Mouse (Mus musculus): ENCODE measurements around the gene Donson. TPM values are rescaled to one million over a fixed set of nuclear protein-coding genes. Genes with fewer than 3 reads are reported as not detected.
"Not testable (repeated sequence)": the region's sequence is repeated elsewhere in the genome, so short reads cannot be mapped to it uniquely, and the experiment has no call there.

The Donson gene
- polyA plus RNA-seq, 1 experiment, result 45.8 TPM

DNA sequence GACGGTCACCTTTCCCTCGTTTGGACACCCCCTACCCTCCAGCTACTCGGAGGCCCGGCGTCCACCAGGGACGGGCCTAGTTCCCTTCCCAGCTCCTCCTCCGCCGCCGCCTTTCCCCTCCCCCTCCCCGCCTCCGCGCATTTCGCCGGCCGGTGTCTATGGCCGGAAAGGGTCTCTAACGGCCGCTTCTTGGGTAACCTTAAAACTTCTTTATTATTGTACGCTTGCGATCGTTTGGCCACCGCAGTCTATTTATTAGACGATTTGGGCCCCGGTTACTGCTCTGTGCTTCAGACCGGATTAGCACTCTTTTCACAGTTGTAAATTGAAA is 40.4 kb downstream of the Donson start:
- no peak for TF ChIP-seq POLR2A (IDR thresholded peaks at IDR 0.05; ENCODE audit: control insufficient read depth, low read depth, low read length)
- peak; percentile 13; the same call in 1 of the 2 replicates for TF ChIP-seq CTCF (IDR thresholded peaks at IDR 0.05; ENCODE audit: control insufficient read depth, insufficient read depth, insufficient replicate concordance, low read depth, low read length)
- H3K4me1 ChIP-seq (ENCODE audit: control insufficient read depth, insufficient read depth, low read length), result peaks cover 7% of the 10 kb centered on the region
- H3K27me3 ChIP-seq (ENCODE audit: control insufficient read depth, insufficient read depth, low read length), result no peaks in the 10 kb centered on the region
- peak overlapping the region; percentile 91 for H3K4me3 ChIP-seq (ENCODE audit: control insufficient read depth, low read depth, low read length)
- peaks cover 1% of the 10 kb centered on the region for H3K36me3 ChIP-seq (ENCODE audit: control insufficient read depth, insufficient read depth, low read length)
- H3K27ac ChIP-seq (ENCODE audit: control insufficient read depth, insufficient read depth, low read depth, low read length), result peak overlapping the region; percentile 95

DNA sequence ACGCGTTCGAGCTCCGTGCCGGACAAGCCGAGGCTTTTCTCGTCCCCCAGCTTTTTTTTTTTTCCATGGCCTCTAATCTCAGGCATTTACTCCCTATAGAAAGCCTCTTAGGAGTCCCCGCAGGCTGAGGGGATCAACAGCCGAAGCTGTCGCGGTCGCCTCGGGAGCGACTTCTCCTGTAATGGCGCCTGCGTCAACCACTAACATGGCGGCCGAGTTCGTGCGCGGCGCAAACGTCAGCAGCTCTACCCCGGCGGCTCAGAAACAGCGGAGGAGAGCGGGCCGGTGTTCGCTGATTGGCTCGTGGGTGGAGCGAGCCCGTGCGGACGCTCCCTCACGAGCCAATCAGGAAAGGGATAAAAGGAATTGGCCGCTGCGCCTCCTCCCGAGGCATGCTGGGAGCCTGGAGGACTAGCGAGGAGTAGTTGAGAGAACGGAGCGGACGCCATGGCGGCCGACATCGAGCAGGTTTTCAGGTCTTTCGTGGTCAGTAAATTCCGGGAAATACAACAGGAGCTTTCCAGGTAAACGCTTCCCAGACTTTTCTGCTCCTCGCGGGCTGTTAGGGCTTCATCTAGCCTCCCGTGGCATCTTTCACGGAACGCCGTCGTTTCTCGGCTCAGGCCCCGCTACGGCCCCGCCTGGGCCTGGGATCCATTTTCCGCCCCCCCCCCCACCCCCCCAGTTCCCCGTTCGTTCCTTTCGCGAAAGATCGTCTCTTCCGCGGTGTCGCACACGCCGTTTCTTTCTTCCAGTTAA is 40.9 kb downstream of the Donson start, which contains the start of gene Son:
Gene Son (plus strand): TSS at position 46 of the 759 bp plus-strand sequence.
- peaks cover 7% of the 10 kb centered on the region for H3K4me1 ChIP-seq (ENCODE audit: control insufficient read depth, insufficient read depth, low read length)
- H3K4me3 ChIP-seq (ENCODE audit: control insufficient read depth, low read depth, low read length), result peak within 1 kb of the TSS; percentile 91
- TF ChIP-seq POLR2A (IDR thresholded peaks at IDR 0.05; ENCODE audit: control insufficient read depth, low read depth, low read length) (peak; percentile 100), CTCF (IDR thresholded peaks at IDR 0.05; ENCODE audit: control insufficient read depth, insufficient read depth, insufficient replicate concordance, low read depth, low read length) (no peak)
- H3K27ac ChIP-seq (ENCODE audit: control insufficient read depth, insufficient read depth, low read depth, low read length), result peak within 1 kb of the TSS; percentile 95
- no peaks in the 10 kb centered on the region for H3K27me3 ChIP-seq (ENCODE audit: control insufficient read depth, insufficient read depth, low read length)
- peaks cover 1% of the 10 kb centered on the region for H3K36me3 ChIP-seq (ENCODE audit: control insufficient read depth, insufficient read depth, low read length)

DNA sequence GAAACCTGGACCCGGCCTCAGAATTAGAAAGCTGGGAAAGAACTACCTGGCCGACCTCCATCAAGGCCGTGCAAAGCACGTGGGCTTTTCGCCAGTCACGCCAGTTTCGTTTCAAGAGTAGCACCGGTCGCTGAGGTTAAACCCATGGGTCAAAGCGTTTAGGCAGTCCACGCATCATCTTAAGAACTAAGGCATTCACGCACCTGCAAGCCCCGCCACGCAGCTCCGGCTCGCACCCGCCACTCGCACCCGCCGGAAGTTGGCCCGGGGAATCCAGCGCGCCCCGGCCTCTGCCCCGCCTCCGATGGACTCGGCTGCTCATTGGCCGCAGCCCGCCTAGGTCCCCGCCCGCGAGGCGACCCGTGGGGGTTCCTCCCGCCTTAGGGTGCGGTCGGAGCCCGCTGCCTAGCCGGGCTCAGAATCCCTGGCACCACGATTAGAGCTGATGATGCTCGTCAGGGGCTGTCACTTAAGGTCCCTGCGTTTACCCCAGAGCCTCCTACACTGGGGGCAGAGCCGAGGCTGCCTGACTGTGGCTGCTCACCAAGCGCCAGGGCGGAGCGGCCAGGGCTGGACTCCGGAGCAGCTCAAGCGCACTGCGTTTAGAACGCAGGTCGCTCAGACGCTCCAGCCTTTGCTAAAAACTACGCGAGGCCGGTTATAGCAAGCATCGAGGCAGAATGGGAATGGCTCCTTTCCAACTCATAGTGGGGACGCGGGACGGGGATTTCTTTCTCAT is 41.7 kb downstream of the Donson start, which contains the start of gene Gart:
Gene Gart (minus strand): TSS at position 272 of the 739 bp plus-strand sequence.
- Histone ChIP-seq H3K27me3 (ENCODE audit: control insufficient read depth, insufficient read depth, low read length) (no peaks in the 10 kb centered on the region), H3K27ac (ENCODE audit: control insufficient read depth, insufficient read depth, low read depth, low read length) (peak within 1 kb of the TSS; percentile 95), H3K36me3 (ENCODE audit: control insufficient read depth, insufficient read depth, low read length) (peaks cover under 1% of the 10 kb centered on the region), H3K4me3 (ENCODE audit: control insufficient read depth, low read depth, low read length) (peak within 1 kb of the TSS; percentile 91), H3K4me1 (ENCODE audit: control insufficient read depth, insufficient read depth, low read length) (peaks cover 5% of the 10 kb centered on the region)
- TF ChIP-seq CTCF (IDR thresholded peaks at IDR 0.05; ENCODE audit: control insufficient read depth, insufficient read depth, insufficient replicate concordance, low read depth, low read length) (no peak), POLR2A (IDR thresholded peaks at IDR 0.05; ENCODE audit: control insufficient read depth, low read depth, low read length) (peak; percentile 90)

DNA sequence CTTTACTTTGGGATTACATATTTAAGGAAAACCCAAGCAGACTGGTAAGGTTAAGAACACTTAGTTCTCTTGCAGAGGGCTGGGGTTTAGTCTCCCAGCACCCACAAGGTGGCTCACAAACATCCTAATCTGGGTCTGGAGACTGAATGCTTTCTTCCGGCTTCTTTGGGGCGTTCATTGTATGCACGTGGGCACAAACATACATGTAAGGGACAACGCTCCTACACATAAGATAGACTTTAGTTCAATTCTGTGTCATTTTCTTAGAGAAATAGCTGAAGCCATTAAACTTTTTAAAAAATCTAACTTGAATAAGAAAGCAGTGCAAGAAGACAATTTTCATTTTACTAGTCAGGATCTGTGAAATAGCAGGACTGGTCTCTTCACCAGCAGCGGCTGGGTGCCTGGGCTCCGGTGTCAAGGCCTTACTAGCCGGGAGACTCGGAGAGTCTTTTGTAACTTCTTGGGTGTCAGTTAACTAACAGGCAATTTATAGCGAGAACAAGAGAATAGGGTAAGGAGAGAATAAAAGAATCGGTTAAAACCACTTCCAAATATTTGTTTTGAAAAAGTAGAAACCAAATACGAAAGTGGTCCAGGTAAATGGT is 42.5 kb downstream of the Donson start:
- peaks cover 5% of the 10 kb centered on the region; the same call in 1 of the 2 replicates for H3K4me1 ChIP-seq (ENCODE audit: control insufficient read depth, insufficient read depth, low read length)
- H3K27me3 ChIP-seq (ENCODE audit: control insufficient read depth, insufficient read depth, low read length), result no peaks in the 10 kb centered on the region
- TF ChIP-seq POLR2A (IDR thresholded peaks at IDR 0.05; ENCODE audit: control insufficient read depth, low read depth, low read length) (no peak), CTCF (IDR thresholded peaks at IDR 0.05; ENCODE audit: control insufficient read depth, insufficient read depth, insufficient replicate concordance, low read depth, low read length) (no peak)
- H3K27ac ChIP-seq (ENCODE audit: control insufficient read depth, insufficient read depth, low read depth, low read length), result peak overlapping the region; percentile 89
- peaks cover under 1% of the 10 kb centered on the region; the same call in 1 of the 2 replicates for H3K36me3 ChIP-seq (ENCODE audit: control insufficient read depth, insufficient read depth, low read length)
- peak overlapping the region; percentile 91 for H3K4me3 ChIP-seq (ENCODE audit: control insufficient read depth, low read depth, low read length)

DNA sequence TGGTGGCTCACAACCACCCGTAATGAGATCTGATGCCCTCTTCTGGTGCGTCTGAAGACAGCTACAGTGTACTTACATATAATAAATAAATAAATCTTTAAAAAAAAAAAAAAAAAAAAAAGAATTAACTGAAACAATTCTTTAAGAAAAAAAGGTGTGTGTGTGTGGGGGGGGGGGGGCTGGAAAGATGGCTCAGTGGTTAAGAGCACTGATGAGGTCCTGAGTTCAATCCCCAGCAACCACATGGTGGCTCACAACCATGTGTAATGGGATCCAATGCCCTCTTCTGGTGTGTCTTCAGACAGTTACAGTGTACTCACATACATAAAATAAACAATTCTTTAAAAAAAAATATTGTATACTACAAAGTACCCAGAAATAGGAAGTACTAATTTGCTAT is 43.1 kb downstream of the Donson start:
- H3K4me3 ChIP-seq (ENCODE audit: control insufficient read depth, low read depth, low read length); H3K4me1 ChIP-seq (ENCODE audit: control insufficient read depth, insufficient read depth, low read length); H3K36me3 ChIP-seq (ENCODE audit: control insufficient read depth, insufficient read depth, low read length); H3K27me3 ChIP-seq (ENCODE audit: control insufficient read depth, insufficient read depth, low read length); H3K27ac ChIP-seq (ENCODE audit: control insufficient read depth, insufficient read depth, low read depth, low read length): not testable (repeated sequence)

DNA sequence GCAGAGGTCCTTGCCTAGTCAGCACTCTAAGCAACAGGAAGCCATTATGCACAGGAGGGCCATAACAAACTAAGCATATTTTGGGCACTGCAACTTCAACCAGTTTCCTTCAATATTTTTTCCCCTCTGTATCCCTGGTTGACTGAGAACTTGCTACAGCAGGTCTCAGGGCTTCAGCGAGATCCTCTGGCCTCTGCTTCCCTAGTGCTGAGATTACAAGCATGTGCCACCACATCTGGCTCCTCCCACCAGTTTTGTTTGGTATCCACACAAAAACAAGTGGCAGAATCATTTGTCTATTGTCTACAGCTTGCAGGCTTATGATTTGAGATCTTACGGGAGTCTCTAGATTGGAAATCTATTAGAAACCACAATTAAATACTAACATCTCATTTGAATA is 43.7 kb downstream of the Donson start:
- H3K27me3 ChIP-seq (ENCODE audit: control insufficient read depth, insufficient read depth, low read length), result no peaks in the 10 kb centered on the region
- H3K36me3 ChIP-seq (ENCODE audit: control insufficient read depth, insufficient read depth, low read length), result peaks cover 1% of the 10 kb centered on the region; the same call in 1 of the 2 replicates
- no peak for TF ChIP-seq POLR2A (IDR thresholded peaks at IDR 0.05; ENCODE audit: control insufficient read depth, low read depth, low read length)
- no peak for TF ChIP-seq CTCF (IDR thresholded peaks at IDR 0.05; ENCODE audit: control insufficient read depth, insufficient read depth, insufficient replicate concordance, low read depth, low read length)
- no peak overlapping the region for H3K27ac ChIP-seq (ENCODE audit: control insufficient read depth, insufficient read depth, low read depth, low read length)
- H3K4me1 ChIP-seq (ENCODE audit: control insufficient read depth, insufficient read depth, low read length), result peaks cover 5% of the 10 kb centered on the region; the same call in 1 of the 2 replicates
- H3K4me3 ChIP-seq (ENCODE audit: control insufficient read depth, low read depth, low read length), result no peak overlapping the region

DNA sequence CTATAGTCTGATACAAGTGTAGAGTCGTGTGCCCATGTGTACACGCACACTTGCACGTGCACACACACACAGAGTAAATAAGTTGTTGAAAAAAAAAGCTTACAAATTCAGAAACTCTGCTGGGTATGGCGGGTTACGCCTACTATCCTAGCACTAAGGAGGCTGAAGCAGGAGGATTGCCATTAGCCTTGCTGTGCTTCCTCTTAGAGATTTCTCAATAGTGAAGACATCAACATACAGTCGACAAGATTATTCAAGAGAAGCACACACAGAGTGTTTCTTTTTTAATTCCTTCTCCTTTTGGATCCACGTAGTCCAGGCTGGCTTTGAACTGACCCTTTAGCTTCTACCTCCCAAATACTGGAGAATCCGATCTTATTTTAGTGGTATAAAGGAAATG is 48.4 kb downstream of the Donson start:
- H3K27ac ChIP-seq (ENCODE audit: control insufficient read depth, insufficient read depth, low read depth, low read length), result peak overlapping the region; percentile 49; the same call in 1 of the 2 replicates
- no peaks in the 10 kb centered on the region for H3K27me3 ChIP-seq (ENCODE audit: control insufficient read depth, insufficient read depth, low read length)
- no peak overlapping the region for H3K4me3 ChIP-seq (ENCODE audit: control insufficient read depth, low read depth, low read length)
- peaks cover 5% of the 10 kb centered on the region for H3K36me3 ChIP-seq (ENCODE audit: control insufficient read depth, insufficient read depth, low read length)
- H3K4me1 ChIP-seq (ENCODE audit: control insufficient read depth, insufficient read depth, low read length), result no peaks in the 10 kb centered on the region; the same call in 1 of the 2 replicates
- TF ChIP-seq CTCF (IDR thresholded peaks at IDR 0.05; ENCODE audit: control insufficient read depth, insufficient read depth, insufficient replicate concordance, low read depth, low read length) (no peak), POLR2A (IDR thresholded peaks at IDR 0.05; ENCODE audit: control insufficient read depth, low read depth, low read length) (no peak)

All from testis, adult 2 months (tissue).